Mouse (Mus musculus): Measurements from ENCODE around the gene S100a1. TPM values are rescaled to one million over a fixed set of nuclear protein-coding genes. Genes with fewer than 3 reads are reported as not detected.

The S100a1 gene
- 8.5 and 9.8 TPM in 2 replicates for polyA plus RNA-seq (2012; ENCODE audit: low replicate concordance)

GRCm38 (mm10) chr3:90513796-90514590, at the start of gene S100a1, which contains the start of gene S100a13:
TSS of gene S100a1 (minus strand) at chr3:90514392.
TSS of gene S100a13 (plus strand) at chr3:90514435.

DNA sequence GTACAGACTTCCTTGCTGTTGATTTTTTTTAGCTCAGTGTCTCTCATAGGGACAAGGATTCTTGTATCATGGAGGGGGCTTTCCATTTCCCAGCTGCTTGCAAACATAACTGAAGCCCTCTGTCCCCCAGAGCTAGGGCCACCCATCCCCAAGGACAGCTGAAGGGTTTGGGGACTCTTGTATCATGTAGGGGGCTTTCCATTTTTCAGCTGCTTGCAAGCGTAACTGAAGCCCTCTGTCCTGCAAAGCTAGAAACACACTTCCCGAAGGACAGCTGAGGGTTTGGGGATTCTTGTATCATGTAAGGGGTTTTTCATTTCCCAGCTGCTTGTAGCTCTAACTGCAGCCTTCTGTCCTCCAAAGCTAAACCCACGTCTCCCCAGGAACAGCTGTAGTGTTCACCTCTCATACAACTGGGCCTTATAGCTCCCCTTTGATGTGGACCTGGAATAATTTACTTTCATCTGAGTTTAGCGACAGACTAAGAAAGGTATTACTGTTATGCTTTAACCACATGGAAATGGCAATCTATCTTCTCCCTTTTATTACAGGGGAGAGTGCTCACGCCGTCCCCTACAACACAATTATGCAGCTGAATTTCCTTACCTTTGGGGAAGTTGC, 45.9 kb upstream of the S100a1 start, which contains the start of gene S100a3:
Gene S100a3, plus strand, starts transcription at position 571 of the 621 bp plus-strand sequence.

GRCm38 (mm10) chr3:90537141-90537904, 23.1 kb upstream of the S100a1 start, which contains the start of gene S100a16:
TSS of gene S100a16 (plus strand) at chr3:90537254.

GRCm38 (mm10) chr3:90526580-90526979, 12.4 kb upstream of the S100a1 start, which contains the start of gene S100a14:
TSS of gene S100a14 (plus strand) at chr3:90526856.

DNA sequence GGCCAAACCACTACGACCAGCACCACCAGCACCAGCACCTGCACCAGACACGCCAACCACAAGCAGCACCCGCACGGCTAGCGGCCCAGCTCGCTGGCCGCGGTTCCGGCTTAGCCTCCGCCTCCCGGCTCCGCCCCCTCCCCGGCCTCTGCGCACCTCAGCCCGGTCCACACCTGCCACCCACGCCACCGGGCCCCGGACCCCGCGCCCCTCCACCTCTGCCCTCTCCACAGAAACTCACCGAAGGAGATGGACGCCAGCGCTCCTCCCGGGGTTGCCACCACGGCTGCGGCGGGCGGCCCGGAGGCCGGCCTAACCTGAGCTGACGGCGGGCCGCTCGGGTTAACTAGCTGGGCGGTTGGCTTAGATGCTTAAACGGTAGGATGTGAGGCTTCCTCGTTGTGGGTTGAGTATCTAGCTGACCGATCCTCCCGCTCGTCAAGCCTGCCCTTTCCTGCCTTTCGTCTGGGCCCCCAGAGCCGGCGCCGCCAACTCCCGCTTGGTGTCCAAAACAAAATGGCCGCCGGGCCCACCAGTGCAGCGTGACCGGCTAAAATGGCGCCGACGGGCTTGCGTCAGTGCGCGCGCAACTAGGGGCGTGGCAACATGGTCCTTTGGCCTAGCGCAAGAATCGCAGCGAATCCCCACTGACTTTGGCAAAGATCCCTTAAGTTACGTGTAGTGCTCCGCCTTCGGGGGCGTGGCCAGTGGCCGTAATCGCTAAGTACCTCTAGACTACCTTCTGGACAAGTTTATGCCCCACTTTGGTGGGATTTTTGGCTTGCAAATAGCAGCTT, 5.0 kb downstream of the S100a1 start, which contains the start of gene Chtop:
Gene Chtop, minus strand, starts transcription at position 549 of the 797 bp plus-strand sequence.

DNA sequence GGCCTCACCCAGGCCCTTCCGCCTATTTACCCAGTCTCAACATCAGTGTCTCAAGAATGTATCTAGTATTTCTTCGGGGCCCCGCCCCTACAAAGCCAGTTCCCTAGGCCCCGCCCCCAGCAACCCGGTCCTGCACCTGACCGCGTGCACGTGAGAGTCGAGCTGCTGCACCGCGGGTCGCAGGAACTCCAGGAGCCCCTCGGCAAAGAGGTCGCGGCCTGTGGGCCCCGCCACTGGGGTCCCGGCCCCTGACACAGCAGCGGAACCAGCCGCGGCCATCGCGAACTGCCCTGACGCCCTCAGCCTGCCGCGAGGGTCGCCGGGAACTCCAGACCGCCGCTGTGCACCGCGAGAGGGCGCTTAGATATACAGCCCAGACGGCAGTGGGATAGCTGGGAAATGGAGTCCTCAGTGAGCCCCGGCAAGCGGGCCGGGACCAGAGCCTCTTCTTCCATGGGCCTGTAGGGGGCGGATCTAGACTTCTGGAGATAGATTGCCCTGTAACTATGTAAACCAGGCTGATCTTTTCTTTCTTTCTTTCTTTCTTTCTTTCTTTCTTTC, 23.4 kb downstream of the S100a1 start, which contains the start of gene Snapin:
Gene Snapin, minus strand, starts transcription at position 338 of the 561 bp plus-strand sequence.

GRCm38 (mm10) chr3:90475831-90476611, 38.2 kb downstream of the S100a1 start, which contains the start of gene Ilf2:
TSS of gene Ilf2 (plus strand) at chr3:90476126.

GRCm38 (mm10) chr3:90465686-90466310, 48.4 kb downstream of the S100a1 start, which contains the start of gene Npr1:
TSS of gene Npr1 (minus strand) at chr3:90465866.

Other genes starting within 250 kb of the S100a1 start
- 218 and 692 TPM in 2 replicates for gene Dennd4b, start 249.2 kb downstream of the S100a1 start, polyA plus RNA-seq (2012; ENCODE audit: low replicate concordance)
- 5.7 and 10.3 TPM in 2 replicates for gene Gatad2b, start 221.2 kb downstream of the S100a1 start, polyA plus RNA-seq (2012; ENCODE audit: low replicate concordance)
- gene Slc27a3, start 124.5 kb downstream of the S100a1 start, polyA plus RNA-seq (2012; ENCODE audit: low replicate concordance): 2.6 and 4.0 TPM in 2 replicates
- 27.3 and 32.4 TPM in 2 replicates for gene Ints3, start 80.8 kb downstream of the S100a1 start, polyA plus RNA-seq (2012; ENCODE audit: low replicate concordance)
- 0.16 and 1.8 TPM in 2 replicates for gene Npr1, start 48.5 kb downstream of the S100a1 start, polyA plus RNA-seq (2012; ENCODE audit: low replicate concordance)
- 6.0 and 9.8 TPM in 2 replicates for gene Ilf2, start 38.3 kb downstream of the S100a1 start, polyA plus RNA-seq (2012; ENCODE audit: low replicate concordance)
- 5.7 and 5.9 TPM in 2 replicates for gene Snapin, start 23.4 kb downstream of the S100a1 start, polyA plus RNA-seq (2012; ENCODE audit: low replicate concordance)
- 75.5 and 121 TPM in 2 replicates for gene Chtop, start 4.9 kb downstream of the S100a1 start, polyA plus RNA-seq (2012; ENCODE audit: low replicate concordance)
- gene S100a13, start within 50 bp of the S100a1 start, polyA plus RNA-seq (2012; ENCODE audit: low replicate concordance): 8.5 TPM in 2 replicates
- 0.18 TPM in 2 replicates for gene S100a14, start 12.5 kb upstream of the S100a1 start, polyA plus RNA-seq (2012; ENCODE audit: low replicate concordance)
- 0.38 and 1.0 TPM in 2 replicates for gene S100a16, start 22.9 kb upstream of the S100a1 start, polyA plus RNA-seq (2012; ENCODE audit: low replicate concordance)
- 0.38 TPM in 1 of 2 replicates, not detected in the other for gene S100a3, start 46.2 kb upstream of the S100a1 start, polyA plus RNA-seq (2012; ENCODE audit: low replicate concordance)
- gene S100a2, start 75.9 kb upstream of the S100a1 start, polyA plus RNA-seq (2012; ENCODE audit: low replicate concordance): not detected in 2 replicates
- not detected in 2 replicates for gene Gm42674, start 87.5 kb upstream of the S100a1 start, polyA plus RNA-seq (2012; ENCODE audit: low replicate concordance)
- 8.1 and 14.2 TPM in 2 replicates for gene S100a4, start 89.4 kb upstream of the S100a1 start, polyA plus RNA-seq (2012; ENCODE audit: low replicate concordance)
- gene S100a5, start 94.1 kb upstream of the S100a1 start, polyA plus RNA-seq (2012; ENCODE audit: low replicate concordance): not detected in 2 replicates
- gene S100a6, start 98.5 kb upstream of the S100a1 start, polyA plus RNA-seq (2012; ENCODE audit: low replicate concordance): 18.8 and 73.6 TPM in 2 replicates
- gene S100a7a, start 139.6 kb upstream of the S100a1 start, polyA plus RNA-seq (2012; ENCODE audit: low replicate concordance): 0.12 TPM in 1 of 2 replicates, not detected in the other
- 30.7 and 39.3 TPM in 2 replicates for gene S100a8, start 154.6 kb upstream of the S100a1 start, polyA plus RNA-seq (2012; ENCODE audit: low replicate concordance)
- gene S100a9, start 181.3 kb upstream of the S100a1 start, polyA plus RNA-seq (2012; ENCODE audit: low replicate concordance): 130 and 140 TPM in 2 replicates
- gene Pglyrp4, start 212.5 kb upstream of the S100a1 start, polyA plus RNA-seq (2012; ENCODE audit: low replicate concordance): 0.09 TPM in 1 of 2 replicates, not detected in the other